Mouse (Mus musculus) G1E (cell line): ENCODE results near the gene Kif22. TPM values are rescaled to one million over a fixed set of nuclear protein-coding genes. Genes with fewer than 3 reads are reported as not detected.

Source experiments
- ATAC-seq: 2 replicates; pipeline ENCODE4 v1.8.0; 2016; ENCODE audit warnings: mild to moderate bottlenecking; ENCODE audit not compliant: insufficient number of reproducible peaks, poor library complexity, low FRiP score, severe bottlenecking; ENCODE audit errors: extremely low read depth
- DNase-seq: peaks from one replicate; pipeline ENCODE4 v3.0.0; 2012; ENCODE audit warnings: low spot score
- H3K27me3 ChIP-seq: 2 replicates; pipeline ENCODE4 v1.6.1; 2012; ENCODE audit warnings: mild to moderate bottlenecking, low read length, inconsistent platforms; ENCODE audit not compliant: insufficient read depth
- H3K36me3 ChIP-seq: replicated peaks from 2 replicates; pipeline ENCODE3; 2012; ENCODE audit warnings: mild to moderate bottlenecking, inconsistent platforms
- H3K4me1 ChIP-seq: 2 replicates; pipeline ENCODE4 v1.6.1; 2012; ENCODE audit warnings: low read depth, low read length, inconsistent platforms, mixed read lengths; ENCODE audit not compliant: insufficient read depth
- H3K4me3 ChIP-seq: 2 replicates; pipeline ENCODE4 v1.5.1; 2012; ENCODE audit warnings: low read depth, mild to moderate bottlenecking, inconsistent platforms, low read length, moderate library complexity, mixed read lengths
- H3K9me3 ChIP-seq: replicated peaks from 2 replicates; pipeline ENCODE4 v1.6.1; 2012; ENCODE audit warnings: inconsistent platforms
- CTCF ChIP-seq: IDR thresholded peaks from 2 replicates; pipeline ENCODE4 v1.5.1; 2012; ENCODE audit warnings: low read depth, low read length, inconsistent platforms, mixed read lengths
- GATA1 ChIP-seq: IDR thresholded peaks from 2 replicates; pipeline ENCODE4 v1.6.1; 2012; ENCODE audit warnings: borderline replicate concordance, low read length, inconsistent platforms, mixed read lengths
- GATA2 ChIP-seq: IDR thresholded peaks from 2 replicates; pipeline ENCODE4 v1.6.1; 2012; ENCODE audit warnings: low read depth, low read length, inconsistent platforms, borderline replicate concordance
- POLR2AphosphoS5 ChIP-seq: IDR thresholded peaks from 2 replicates; pipeline ENCODE4 v1.6.1; 2012; ENCODE audit warnings: low read depth, low read length, inconsistent platforms; ENCODE audit not compliant: insufficient replicate concordance
- TAL1 ChIP-seq: conservative IDR thresholded peaks from 2 replicates; pipeline ENCODE4 v1.6.1; 2012; ENCODE audit warnings: low read depth, low read length, inconsistent platforms, mixed read lengths
- polyA plus RNA-seq: library from polyadenylated mRNA; stranded (reverse); fragments of >175 nt; gene quantifications from 2 replicates; pipeline ENCODE4 v1.2.3, GENCODE M21; 2012
- total RNA-seq, 2 experiments: library from RNA; stranded (forward) in 1 of 2; stranded (reverse) in 1 of 2; fragments of 200-1000 nt in 1 of 2; fragments of >200 nt in 1 of 2; fragmentation: Nextera tagmentation in 1 of 2; gene quantifications; 2 replicates each; pipeline ENCODE4 v1.2.3; 2014 to 2017

The Kif22 gene
- total and polyA plus RNA-seq, 3 experiments = 44.2 to 88.0 (median 71.3) TPM

DNA sequence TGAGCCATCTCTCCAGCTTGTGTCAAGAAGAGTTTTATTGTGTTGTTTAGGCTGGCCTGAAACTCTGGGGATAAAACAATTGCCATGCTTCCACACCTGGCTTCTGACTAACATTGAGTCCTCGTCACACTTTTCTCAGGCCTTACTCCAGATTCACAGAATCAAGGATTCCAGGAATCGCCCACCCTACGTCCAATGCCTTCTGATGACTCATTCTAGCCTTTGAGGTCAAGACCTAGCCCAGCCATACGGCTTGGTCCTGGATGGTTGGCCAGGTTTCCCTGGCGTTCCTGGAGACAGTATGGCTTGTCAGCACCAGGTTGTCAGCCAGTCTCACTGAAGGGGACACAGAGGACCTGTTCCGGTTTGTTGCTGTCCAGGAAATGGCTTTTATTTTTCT, 29.9 kb downstream of the Kif22 start:
- peaks cover 87% of the 10 kb centered on the region for H3K4me1 ChIP-seq
- no peak for ATAC-seq
- H3K9me3 ChIP-seq = no peaks in the 10 kb centered on the region
- no peak for DNase-seq
- no peak overlapping the region for H3K4me3 ChIP-seq
- H3K27me3 ChIP-seq = no peaks in the 10 kb centered on the region
- peaks cover 69% of the 10 kb centered on the region for H3K36me3 ChIP-seq
- TF ChIP-seq GATA1 = no peak
- no peak for TF ChIP-seq GATA2
- no peak for TF ChIP-seq TAL1
- no peak for TF ChIP-seq POLR2AphosphoS5

DNA sequence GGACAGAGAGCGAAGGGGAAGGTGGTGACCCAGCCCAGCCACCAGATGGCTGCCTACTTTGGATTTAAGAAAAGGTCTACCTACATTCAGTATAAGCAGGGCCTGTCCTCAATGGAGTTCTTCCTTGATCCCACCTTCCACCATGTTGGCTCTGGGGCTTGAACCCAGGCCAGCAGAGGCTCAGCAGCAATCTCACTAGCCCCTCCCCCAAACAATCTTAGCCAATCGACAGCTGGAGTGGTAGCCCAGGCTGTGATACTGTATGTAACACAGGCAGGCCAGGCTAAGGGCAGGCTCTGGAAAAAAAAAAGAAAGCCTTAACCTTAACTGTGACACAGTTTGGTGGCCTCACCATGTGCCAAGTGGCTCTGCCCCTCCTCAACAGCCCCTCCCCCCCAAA, 30.6 kb downstream of the Kif22 start:
- H3K4me1 ChIP-seq = peaks cover 92% of the 10 kb centered on the region
- DNase-seq (no peak), ATAC-seq (no peak)
- no peak overlapping the region for H3K4me3 ChIP-seq
- peaks cover 71% of the 10 kb centered on the region for H3K36me3 ChIP-seq
- no peak for TF ChIP-seq GATA2
- no peak for TF ChIP-seq GATA1
- no peak for TF ChIP-seq TAL1
- no peak for TF ChIP-seq POLR2AphosphoS5
- no peak for TF ChIP-seq CTCF
- H3K27me3 ChIP-seq = no peaks in the 10 kb centered on the region
- no peaks in the 10 kb centered on the region for H3K9me3 ChIP-seq

DNA sequence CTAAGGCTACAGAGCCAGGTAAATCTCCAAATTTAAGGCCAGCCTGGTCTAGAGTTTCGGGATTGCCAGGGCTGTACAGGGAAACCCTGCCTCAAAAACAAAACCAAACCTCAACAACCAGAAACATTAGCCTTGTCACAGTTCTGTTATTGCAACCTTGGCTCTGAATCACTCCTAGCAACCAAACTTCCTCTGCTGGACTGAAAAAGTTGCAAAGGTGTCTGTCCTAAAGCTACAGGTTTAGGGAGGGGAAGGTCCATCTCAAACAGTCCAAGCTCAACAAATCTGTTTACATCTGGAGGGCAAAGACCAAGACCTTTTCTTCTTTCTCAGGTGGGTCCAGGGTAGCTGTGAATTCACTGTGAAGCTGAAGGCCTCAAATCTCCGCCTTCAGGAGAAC, 31.2 kb downstream of the Kif22 start:
- no peak for ATAC-seq
- TF ChIP-seq TAL1 (no peak), POLR2AphosphoS5 (no peak), GATA2 (no peak), GATA1 (no peak), CTCF (no peak)
- peaks cover 71% of the 10 kb centered on the region for H3K36me3 ChIP-seq
- DNase-seq = no peak
- H3K4me3 ChIP-seq = no peak overlapping the region
- peaks cover 87% of the 10 kb centered on the region for H3K4me1 ChIP-seq
- no peaks in the 10 kb centered on the region for H3K27me3 ChIP-seq
- H3K9me3 ChIP-seq = no peaks in the 10 kb centered on the region

DNA sequence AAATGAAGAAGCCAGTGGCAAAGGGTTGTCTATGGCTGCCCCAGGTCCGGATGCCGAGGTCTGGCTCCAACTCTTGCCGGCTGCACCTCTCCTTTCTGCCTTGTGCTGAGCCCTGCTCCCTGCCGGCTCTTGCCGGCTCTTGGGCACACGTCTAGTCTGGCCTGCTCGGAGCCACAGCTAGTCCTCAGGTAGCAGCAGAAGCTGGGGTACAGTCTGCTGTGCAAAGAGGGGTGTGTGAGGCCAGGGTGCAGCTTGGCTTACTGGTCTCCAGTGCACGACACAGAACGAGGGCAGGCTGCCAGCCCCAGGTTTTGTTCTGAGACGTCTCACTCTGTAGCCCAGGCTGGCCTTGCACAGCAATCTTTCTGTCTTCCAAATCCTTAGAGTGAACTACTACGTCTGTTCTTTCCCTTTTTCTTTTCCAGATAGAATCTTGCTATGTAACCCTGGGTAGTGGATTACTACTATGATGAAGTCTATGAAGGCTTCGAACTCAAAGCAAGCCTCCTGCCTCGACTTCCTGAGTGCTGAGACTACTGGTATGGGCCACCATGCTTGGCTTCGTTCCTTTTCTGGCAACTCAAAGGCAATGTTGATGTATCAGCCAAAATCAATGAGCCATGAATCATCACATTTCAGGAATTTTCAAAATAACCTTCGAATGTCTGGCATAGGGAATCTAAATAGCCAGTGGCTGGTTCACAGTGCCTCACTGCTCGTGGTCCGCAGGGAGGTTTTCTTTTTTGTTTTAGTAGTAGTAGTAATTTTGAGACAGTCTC, 32.8 kb downstream of the Kif22 start:
- H3K4me3 ChIP-seq = peak overlapping the region; percentile 0; the same call in 1 of the 2 replicates

DNA sequence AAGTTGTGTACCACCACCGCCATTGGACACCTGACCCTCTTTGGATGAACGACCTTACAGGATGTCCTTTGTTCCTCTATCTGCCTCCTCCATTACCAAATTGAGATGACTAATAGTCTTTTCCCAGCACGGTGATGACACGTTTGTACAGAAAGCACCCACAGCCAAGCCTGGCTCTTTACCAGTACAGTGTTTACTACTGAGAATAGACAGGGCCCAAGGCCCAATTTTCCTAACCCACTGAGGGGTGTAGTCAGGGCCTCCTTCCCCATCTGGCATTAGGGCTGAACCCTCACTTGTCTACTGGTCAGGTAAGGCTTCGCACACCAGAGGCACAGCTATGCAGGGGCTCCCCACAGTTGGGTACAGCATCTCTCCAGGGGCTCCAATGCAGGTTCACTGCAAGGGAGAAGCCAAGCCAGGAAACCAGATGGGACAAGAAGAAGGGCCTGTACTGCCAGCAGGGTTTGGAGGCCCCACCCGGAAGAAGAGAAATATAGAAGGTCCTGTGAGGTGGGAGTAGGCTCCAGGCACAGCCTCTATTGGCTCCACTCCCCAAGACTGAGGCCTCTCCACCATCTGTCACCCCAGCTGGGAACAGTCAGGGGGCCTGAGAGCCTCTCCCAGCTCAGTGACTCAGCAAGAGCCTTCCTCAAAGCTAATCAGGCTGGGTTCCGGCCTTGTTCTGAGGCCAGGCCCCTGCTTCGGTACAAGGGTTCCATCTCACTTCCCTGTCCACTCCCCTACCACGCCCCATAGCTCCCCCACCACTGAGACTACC, 33.8 kb downstream of the Kif22 start:
- TF ChIP-seq POLR2AphosphoS5 (no peak), GATA1 (no peak), CTCF (no peak), GATA2 (no peak), TAL1 (no peak)
- H3K4me1 ChIP-seq = peaks cover 66% of the 10 kb centered on the region

More for the DNA sequence above, 32.8 kb downstream of the Kif22 start:
- no peak for TF ChIP-seq TAL1
- TF ChIP-seq CTCF = no peak
- no peak for TF ChIP-seq GATA2
- TF ChIP-seq POLR2AphosphoS5 = no peak
- TF ChIP-seq GATA1 = no peak
- H3K9me3 ChIP-seq = no peaks in the 10 kb centered on the region
- H3K4me1 ChIP-seq = peaks cover 75% of the 10 kb centered on the region
- DNase-seq (no peak), ATAC-seq (no peak)
- H3K27me3 ChIP-seq = no peaks in the 10 kb centered on the region
- H3K36me3 ChIP-seq = peaks cover 58% of the 10 kb centered on the region

DNA sequence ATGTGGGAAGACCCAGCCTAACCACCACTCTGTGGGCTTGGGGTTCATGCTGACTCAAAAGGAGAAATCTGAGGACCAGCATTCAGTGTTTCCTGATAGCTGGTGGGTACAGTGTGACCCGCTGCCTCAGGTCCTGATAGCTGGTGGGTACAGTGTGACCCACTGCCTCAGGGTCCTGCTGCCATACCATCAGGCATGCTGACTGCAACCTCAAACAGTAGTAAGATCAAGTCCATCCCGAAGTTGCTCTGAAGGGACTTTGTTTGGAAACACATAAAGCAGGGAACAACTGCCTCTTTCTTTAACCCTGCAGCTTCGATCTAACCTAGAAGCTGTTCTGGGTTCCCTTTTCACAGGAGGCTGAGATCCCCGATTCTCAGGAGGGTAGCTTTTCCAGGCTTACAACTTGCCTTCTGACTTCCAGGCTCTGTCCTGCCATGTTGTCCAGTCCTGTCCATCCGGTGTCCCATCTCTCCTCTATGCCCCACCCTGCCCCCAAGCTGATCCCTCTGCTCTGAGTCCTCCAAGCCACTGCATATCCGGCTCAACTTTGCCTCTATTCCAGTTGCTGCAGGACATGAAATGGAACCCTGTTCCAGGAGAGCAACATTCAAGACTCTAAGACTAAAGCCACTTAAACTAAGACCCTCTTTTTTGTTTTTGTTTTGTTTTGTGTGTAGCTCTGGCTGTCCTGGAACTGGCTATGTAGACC, 34.8 kb downstream of the Kif22 start:
- Histone ChIP-seq H3K4me3 (no peak overlapping the region), H3K27me3 (no peaks in the 10 kb centered on the region), H3K4me1 (peaks cover 61% of the 10 kb centered on the region), H3K36me3 (peaks cover 38% of the 10 kb centered on the region), H3K9me3 (no peaks in the 10 kb centered on the region)
- ATAC-seq = no peak
- no peak for TF ChIP-seq CTCF
- TF ChIP-seq POLR2AphosphoS5 = no peak
- TF ChIP-seq GATA1 = no peak
- DNase-seq = no peak

More for the DNA sequence above, 33.8 kb downstream of the Kif22 start:
- peak; percentile 86 for DNase-seq
- Histone ChIP-seq H3K4me3 (peak overlapping the region; percentile 42; the same call in 1 of the 2 replicates), H3K36me3 (peaks cover 47% of the 10 kb centered on the region), H3K9me3 (no peaks in the 10 kb centered on the region), H3K27me3 (no peaks in the 10 kb centered on the region)
- ATAC-seq = peak; percentile 95
